Mouse (Mus musculus): Measurements from ENCODE around the gene Dync1i1. TPM values are rescaled to one million over a fixed set of nuclear protein-coding genes. Genes with fewer than 3 reads are reported as not detected.

Dync1i1 gene
- polyA plus RNA-seq, 1 experiment from 2014 or later, result 0.11 TPM

- Histone ChIP-seq H3K27ac (ENCODE audit: low read length) (no peak overlapping the region), H3K9ac (ENCODE audit: low read depth, low read length) (no peak overlapping the region), H3K36me3 (ENCODE audit: control insufficient read depth, insufficient read depth) (no peaks in the 10 kb centered on the region), H3K27me3 (ENCODE audit: control insufficient read depth, insufficient read depth, low read depth, low read length) (no peaks in the 10 kb centered on the region), H3K4me2 (ENCODE audit: low read depth, low read length) (no peak overlapping the region), H3K9me3 (replicated peaks; ENCODE audit: control insufficient read depth, low read length) (no peaks in the 10 kb centered on the region), H3K4me1 (ENCODE audit: control insufficient read depth, low read depth, low read length) (no peaks in the 10 kb centered on the region; the same call in 1 of the 2 replicates), H3K4me3 (ENCODE audit: low read depth, low read length) (no peak overlapping the region)
- no peak for ATAC-seq (ENCODE audit: low read depth)
- WGBS (ENCODE audit: insufficient replicate concordance), result 16% methylated on average over 12 of the region's 12 CpGs
Measured at GRCm38 (mm10) chr6:5858371-5858770, 132.9 kb downstream of the Dync1i1 start.

DNA sequence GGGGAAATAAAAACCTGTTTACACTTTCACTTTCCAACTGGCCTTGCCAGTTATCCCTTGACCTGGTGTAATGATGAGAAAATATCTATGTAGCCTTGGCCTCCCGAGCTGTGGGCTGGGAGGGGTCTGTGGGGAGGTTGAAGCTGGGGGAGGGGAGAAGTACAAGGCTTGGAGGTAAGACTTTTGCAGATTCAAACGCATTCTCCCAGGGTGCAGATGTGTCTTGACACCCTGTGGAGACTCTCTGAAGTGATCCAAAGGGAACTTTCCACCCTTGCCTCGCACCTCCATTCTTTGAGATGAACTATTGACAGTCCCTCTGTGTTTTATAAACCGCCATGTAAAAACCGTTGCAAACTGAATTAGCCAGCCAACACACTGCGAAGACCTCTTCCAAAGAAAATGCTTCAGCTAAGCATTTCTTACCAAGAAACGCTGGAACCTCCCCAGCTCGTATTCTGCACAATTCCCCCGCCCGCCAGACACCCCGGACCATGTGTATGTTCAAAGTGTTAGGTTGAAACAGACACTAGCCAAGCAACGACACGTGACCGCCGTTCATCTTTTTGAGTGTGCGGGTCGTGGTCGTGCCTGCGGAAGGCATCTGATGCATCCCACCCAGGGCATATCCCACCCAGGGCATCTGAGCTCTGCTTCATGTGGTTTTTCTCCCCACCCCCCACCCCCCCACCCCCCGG is 133.6 kb downstream of the Dync1i1 start:
- 54% methylated on average over 20 of the region's 20 CpGs for WGBS (ENCODE audit: insufficient replicate concordance)
- Histone ChIP-seq H3K27me3 (ENCODE audit: control insufficient read depth, insufficient read depth, low read depth, low read length) (no peaks in the 10 kb centered on the region), H3K4me1 (ENCODE audit: control insufficient read depth, low read depth, low read length) (no peaks in the 10 kb centered on the region; the same call in 1 of the 2 replicates), H3K36me3 (ENCODE audit: control insufficient read depth, insufficient read depth) (no peaks in the 10 kb centered on the region), H3K27ac (ENCODE audit: low read length) (no peak overlapping the region), H3K4me2 (ENCODE audit: low read depth, low read length) (peak overlapping the region; percentile 50), H3K9ac (ENCODE audit: low read depth, low read length) (no peak overlapping the region), H3K4me3 (ENCODE audit: low read depth, low read length) (no peak overlapping the region), H3K9me3 (replicated peaks; ENCODE audit: control insufficient read depth, low read length) (no peaks in the 10 kb centered on the region)
- peak; percentile 39; the same call in 1 of the 2 replicates for ATAC-seq (ENCODE audit: low read depth)

GRCm38 (mm10) chr6:5859630-5860029 is 134.2 kb downstream of the Dync1i1 start:
- Histone ChIP-seq H3K36me3 (ENCODE audit: control insufficient read depth, insufficient read depth) (no peaks in the 10 kb centered on the region), H3K27me3 (ENCODE audit: control insufficient read depth, insufficient read depth, low read depth, low read length) (no peaks in the 10 kb centered on the region), H3K27ac (ENCODE audit: low read length) (no peak overlapping the region), H3K4me2 (ENCODE audit: low read depth, low read length) (peak overlapping the region; percentile 50), H3K4me1 (ENCODE audit: control insufficient read depth, low read depth, low read length) (no peaks in the 10 kb centered on the region; the same call in 1 of the 2 replicates), H3K9ac (ENCODE audit: low read depth, low read length) (no peak overlapping the region), H3K9me3 (replicated peaks; ENCODE audit: control insufficient read depth, low read length) (no peaks in the 10 kb centered on the region), H3K4me3 (ENCODE audit: low read depth, low read length) (no peak overlapping the region)
- 40% methylated on average over 8 of the region's 8 CpGs for WGBS (ENCODE audit: insufficient replicate concordance)
- ATAC-seq (ENCODE audit: low read depth), result peak; percentile 74

DNA sequence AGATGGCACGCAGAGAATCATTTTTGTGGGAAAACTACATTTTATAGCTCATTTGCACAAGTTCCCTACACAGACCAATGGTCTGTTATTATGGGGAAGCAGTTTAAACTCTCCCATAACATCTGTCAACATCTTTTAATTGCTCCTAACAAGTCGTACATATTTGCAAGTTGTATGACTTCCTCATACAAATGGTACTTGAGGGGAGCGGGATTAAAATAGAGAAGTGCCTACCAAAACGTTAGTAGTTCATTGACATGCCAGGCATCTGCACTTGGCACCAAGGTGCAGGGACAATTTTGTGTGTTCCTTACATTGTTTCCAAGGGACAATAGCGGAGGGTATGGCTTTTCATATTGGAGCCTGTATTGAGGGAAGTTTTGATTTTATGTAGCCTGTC is 140.7 kb downstream of the Dync1i1 start:
- WGBS (ENCODE audit: insufficient replicate concordance), result 49% methylated on average over 5 of the region's 5 CpGs
- H3K4me1 ChIP-seq (ENCODE audit: control insufficient read depth, low read depth, low read length), result no peaks in the 10 kb centered on the region
- no peak for ATAC-seq (ENCODE audit: low read depth)
- no peaks in the 10 kb centered on the region for H3K27me3 ChIP-seq (ENCODE audit: control insufficient read depth, insufficient read depth, low read depth, low read length)
- no peaks in the 10 kb centered on the region for H3K36me3 ChIP-seq (ENCODE audit: control insufficient read depth, insufficient read depth)
- H3K4me3 ChIP-seq (ENCODE audit: low read depth, low read length), result no peak overlapping the region
- H3K9me3 ChIP-seq (replicated peaks; ENCODE audit: control insufficient read depth, low read length), result no peaks in the 10 kb centered on the region
- H3K27ac ChIP-seq (ENCODE audit: low read length), result no peak overlapping the region
- no peak overlapping the region for H3K9ac ChIP-seq (ENCODE audit: low read depth, low read length)
- H3K4me2 ChIP-seq (ENCODE audit: low read depth, low read length), result no peak overlapping the region

DNA sequence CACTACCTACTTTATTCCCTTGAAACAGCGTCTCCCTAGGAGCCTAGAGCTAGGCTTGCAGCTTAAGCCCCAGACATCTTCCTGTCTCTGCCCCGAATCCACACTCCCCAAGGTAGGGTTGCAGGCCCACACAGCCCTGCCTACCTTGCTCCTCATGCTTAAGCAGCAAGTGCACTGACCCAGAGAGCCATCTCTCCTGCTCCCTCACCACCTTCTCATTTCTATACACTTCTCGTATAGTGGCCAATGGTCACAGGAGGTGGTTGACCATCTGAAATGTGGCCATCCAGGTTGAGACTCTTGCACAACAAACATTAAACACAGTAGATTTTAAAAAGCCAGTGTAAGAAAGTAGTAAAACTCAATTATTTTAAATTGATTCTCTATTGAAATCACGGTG is 141.8 kb downstream of the Dync1i1 start:
- ATAC-seq (ENCODE audit: low read depth), result no peak
- Histone ChIP-seq H3K36me3 (ENCODE audit: control insufficient read depth, insufficient read depth) (no peaks in the 10 kb centered on the region), H3K9me3 (replicated peaks; ENCODE audit: control insufficient read depth, low read length) (no peaks in the 10 kb centered on the region), H3K4me2 (ENCODE audit: low read depth, low read length) (no peak overlapping the region), H3K4me3 (ENCODE audit: low read depth, low read length) (no peak overlapping the region), H3K4me1 (ENCODE audit: control insufficient read depth, low read depth, low read length) (no peaks in the 10 kb centered on the region), H3K27me3 (ENCODE audit: control insufficient read depth, insufficient read depth, low read depth, low read length) (no peaks in the 10 kb centered on the region), H3K9ac (ENCODE audit: low read depth, low read length) (no peak overlapping the region), H3K27ac (ENCODE audit: low read length) (no peak overlapping the region)
- WGBS (ENCODE audit: insufficient replicate concordance), result 66% methylated on average over 4 of the region's 4 CpGs

GRCm38 (mm10) chr6:5871060-5871459 is 145.6 kb downstream of the Dync1i1 start:
- Histone ChIP-seq H3K9ac (ENCODE audit: low read depth, low read length) (no peak overlapping the region), H3K27me3 (ENCODE audit: control insufficient read depth, insufficient read depth, low read depth, low read length) (no peaks in the 10 kb centered on the region), H3K27ac (ENCODE audit: low read length) (no peak overlapping the region), H3K4me3 (ENCODE audit: low read depth, low read length) (no peak overlapping the region), H3K36me3 (ENCODE audit: control insufficient read depth, insufficient read depth) (no peaks in the 10 kb centered on the region), H3K4me2 (ENCODE audit: low read depth, low read length) (no peak overlapping the region), H3K9me3 (replicated peaks; ENCODE audit: control insufficient read depth, low read length) (no peaks in the 10 kb centered on the region), H3K4me1 (ENCODE audit: control insufficient read depth, low read depth, low read length) (no peaks in the 10 kb centered on the region)
- ATAC-seq (ENCODE audit: low read depth), result no peak
- 47% methylated on average over 5 of the region's 5 CpGs for WGBS (ENCODE audit: insufficient replicate concordance)

DNA sequence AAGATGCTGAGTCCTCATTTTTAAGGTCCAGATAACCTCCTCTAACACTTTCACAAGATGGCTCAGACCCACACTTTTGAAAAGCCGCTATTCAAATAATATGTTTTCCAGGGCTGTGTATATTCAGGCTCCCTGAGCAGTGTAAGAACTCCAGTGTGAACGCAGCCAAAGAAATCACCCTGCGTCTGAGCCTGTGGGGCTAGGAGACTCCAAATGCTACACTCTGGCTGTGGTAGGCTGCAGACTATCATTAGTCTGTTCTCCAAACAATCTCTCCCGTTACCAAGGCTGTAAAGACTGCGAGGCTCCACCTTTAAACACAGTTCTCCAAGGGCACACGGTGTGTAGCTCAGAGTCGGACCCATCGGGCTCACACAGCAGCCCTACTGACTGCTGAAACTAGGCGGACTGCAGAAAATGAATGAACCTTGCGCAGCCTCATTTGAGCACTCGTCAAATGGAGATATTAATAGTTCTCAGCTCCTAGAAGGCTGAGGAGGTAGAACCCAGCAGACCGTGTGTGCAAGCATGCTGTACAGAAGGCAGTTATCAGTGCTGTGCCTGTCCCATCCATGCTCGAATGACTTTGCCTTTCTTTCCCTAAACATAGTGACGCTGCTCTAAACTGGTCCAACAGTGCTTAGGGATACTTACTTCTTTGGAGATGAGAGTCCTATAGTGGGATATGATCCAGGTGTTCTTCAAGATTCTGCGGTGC is 146.3 kb downstream of the Dync1i1 start:
- no peak for ATAC-seq (ENCODE audit: low read depth)
- 65% methylated on average over 15 of the region's 15 CpGs for WGBS (ENCODE audit: insufficient replicate concordance)
- no peak overlapping the region for H3K4me3 ChIP-seq (ENCODE audit: low read depth, low read length)

GRCm38 (mm10) chr6:5889341-5889740 is 163.9 kb downstream of the Dync1i1 start:
- 60% methylated on average over 6 of the region's 6 CpGs for WGBS (ENCODE audit: insufficient replicate concordance)
- Histone ChIP-seq H3K4me3 (ENCODE audit: low read depth, low read length) (no peak overlapping the region), H3K9me3 (replicated peaks; ENCODE audit: control insufficient read depth, low read length) (no peaks in the 10 kb centered on the region), H3K4me2 (ENCODE audit: low read depth, low read length) (no peak overlapping the region), H3K27me3 (ENCODE audit: control insufficient read depth, insufficient read depth, low read depth, low read length) (no peaks in the 10 kb centered on the region), H3K27ac (ENCODE audit: low read length) (no peak overlapping the region), H3K9ac (ENCODE audit: low read depth, low read length) (no peak overlapping the region), H3K4me1 (ENCODE audit: control insufficient read depth, low read depth, low read length) (no peaks in the 10 kb centered on the region), H3K36me3 (ENCODE audit: control insufficient read depth, insufficient read depth) (no peaks in the 10 kb centered on the region)
- ATAC-seq (ENCODE audit: low read depth), result no peak

More for the DNA sequence above, 146.3 kb downstream of the Dync1i1 start:
- H3K9ac ChIP-seq (ENCODE audit: low read depth, low read length), result no peak overlapping the region
- no peak overlapping the region for H3K27ac ChIP-seq (ENCODE audit: low read length)
- no peaks in the 10 kb centered on the region for H3K36me3 ChIP-seq (ENCODE audit: control insufficient read depth, insufficient read depth)
- H3K4me1 ChIP-seq (ENCODE audit: control insufficient read depth, low read depth, low read length), result no peaks in the 10 kb centered on the region
- no peak overlapping the region for H3K4me2 ChIP-seq (ENCODE audit: low read depth, low read length)
- no peaks in the 10 kb centered on the region for H3K9me3 ChIP-seq (replicated peaks; ENCODE audit: control insufficient read depth, low read length)
- no peaks in the 10 kb centered on the region for H3K27me3 ChIP-seq (ENCODE audit: control insufficient read depth, insufficient read depth, low read depth, low read length)

DNA sequence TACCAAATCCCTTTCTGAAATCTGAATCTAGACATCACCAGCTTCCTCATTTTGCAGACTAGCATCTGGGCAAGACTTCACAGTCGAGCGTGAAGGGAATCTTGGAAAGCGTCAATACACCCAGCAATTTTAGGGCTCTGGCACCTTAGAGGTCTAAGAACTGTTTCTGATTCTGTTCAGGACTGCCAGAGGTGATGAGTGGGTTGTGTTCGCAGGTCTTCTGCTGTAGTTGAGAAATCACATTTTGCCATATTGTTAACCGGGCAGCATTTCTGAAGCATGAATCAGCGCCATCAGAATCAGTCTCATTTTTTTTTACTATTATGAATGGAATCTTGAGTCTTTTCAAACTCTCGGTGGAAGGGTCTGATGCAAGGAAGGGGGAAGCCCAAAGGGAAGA is 185.9 kb downstream of the Dync1i1 start:
- no peak overlapping the region for H3K9ac ChIP-seq (ENCODE audit: low read depth, low read length)
- H3K9me3 ChIP-seq (replicated peaks; ENCODE audit: control insufficient read depth, low read length), result no peaks in the 10 kb centered on the region
- H3K4me1 ChIP-seq (ENCODE audit: control insufficient read depth, low read depth, low read length), result no peaks in the 10 kb centered on the region
- 63% methylated on average over 7 of the region's 7 CpGs for WGBS (ENCODE audit: insufficient replicate concordance)
- no peak overlapping the region for H3K27ac ChIP-seq (ENCODE audit: low read length)
- ATAC-seq (ENCODE audit: low read depth), result no peak
- no peak overlapping the region for H3K4me3 ChIP-seq (ENCODE audit: low read depth, low read length)
- H3K36me3 ChIP-seq (ENCODE audit: control insufficient read depth, insufficient read depth), result no peaks in the 10 kb centered on the region
- no peaks in the 10 kb centered on the region for H3K27me3 ChIP-seq (ENCODE audit: control insufficient read depth, insufficient read depth, low read depth, low read length)
- H3K4me2 ChIP-seq (ENCODE audit: low read depth, low read length), result no peak overlapping the region
